Mouse (Mus musculus) myocyte (in vitro differentiated cells): ENCODE results near the gene Tfam. TPM values are rescaled to one million over a fixed set of nuclear protein-coding genes. Genes with fewer than 3 reads are reported as not detected.

ENCODE experiments used
- H3K27me3 ChIP-seq: one replicate; pipeline ENCODE4 v1.6.1; 2011; ENCODE audit not compliant: control insufficient read depth, insufficient read depth, insufficient read length
- H3K36me3 ChIP-seq: one replicate; pipeline ENCODE4 v1.6.1; 2011; ENCODE audit not compliant: control insufficient read depth, insufficient read depth
- H3K4me2 ChIP-seq: one replicate; pipeline ENCODE4 v1.6.1; 2011; ENCODE audit warnings: low read depth, control low read depth
- H3K4me3 ChIP-seq: one replicate; pipeline ENCODE4 v1.5.1; 2011; ENCODE audit warnings: mild to moderate bottlenecking, control low read depth, moderate library complexity
- H3K79me2 ChIP-seq: one replicate; pipeline ENCODE4 v1.6.1; 2011; ENCODE audit not compliant: control insufficient read depth, insufficient read depth
- H3ac ChIP-seq: one replicate; pipeline ENCODE4 v1.6.1; 2011; ENCODE audit not compliant: control insufficient read depth, insufficient read length
- CEBPB ChIP-seq: IDR thresholded peaks from 2 replicates; pipeline ENCODE4 v1.6.1; 2011; ENCODE audit warnings: mild to moderate bottlenecking, moderate library complexity; ENCODE audit not compliant: poor library complexity, insufficient read depth, severe bottlenecking
- E2F4 ChIP-seq: IDR thresholded peaks from one replicate; pipeline ENCODE4 v1.6.1; 2011; ENCODE audit warnings: mild to moderate bottlenecking, control low read depth, moderate library complexity; ENCODE audit not compliant: insufficient read depth
- MAX ChIP-seq: IDR thresholded peaks from one replicate; pipeline ENCODE4 v1.6.1; 2011; ENCODE audit warnings: low read depth, mild to moderate bottlenecking, control low read depth
- MYOD1 ChIP-seq, 3 experiments: IDR thresholded peaks; one replicate each; pipeline ENCODE4 v1.6.1; 2011; ENCODE audit warnings: control low read depth in 2 of 3, low read depth in 2 of 3, mild to moderate bottlenecking in 2 of 3, moderate library complexity in 1 of 3; ENCODE audit not compliant: insufficient read length in 2 of 3, control insufficient read depth in 1 of 3
- MYOG ChIP-seq, 3 experiments: IDR thresholded peaks; one replicate each; pipeline ENCODE4 v1.6.1; 2011; ENCODE audit warnings: control low read depth in 2 of 3, low read depth in 2 of 3, mild to moderate bottlenecking in 2 of 3; ENCODE audit not compliant: insufficient read length in 2 of 3, control insufficient read depth in 1 of 3, insufficient read depth in 1 of 3
- POLR2A ChIP-seq: IDR thresholded peaks from one replicate; pipeline ENCODE4 v1.6.1; 2011; ENCODE audit warnings: low read depth, mild to moderate bottlenecking, control low read depth, moderate library complexity; ENCODE audit not compliant: insufficient read length
- POLR2AphosphoS2 ChIP-seq: IDR thresholded peaks from one replicate; pipeline ENCODE4 v1.6.1; 2011; ENCODE audit warnings: low read depth, control low read depth; ENCODE audit not compliant: insufficient read length
- REST ChIP-seq: IDR thresholded peaks from one replicate; pipeline ENCODE4 v1.6.1; 2011; ENCODE audit warnings: mild to moderate bottlenecking, control low read depth, moderate library complexity; ENCODE audit not compliant: insufficient read depth, insufficient read length
- SRF ChIP-seq: IDR thresholded peaks from one replicate; pipeline ENCODE4 v1.6.1; 2011; ENCODE audit warnings: low read depth; ENCODE audit not compliant: control insufficient read depth, insufficient read length
- TCF12 ChIP-seq: IDR thresholded peaks from one replicate; pipeline ENCODE4 v1.6.1; 2011; ENCODE audit warnings: mild to moderate bottlenecking, control low read depth; ENCODE audit not compliant: poor library complexity, insufficient read depth, severe bottlenecking
- TCF3 ChIP-seq: IDR thresholded peaks from one replicate; pipeline ENCODE4 v1.6.1; 2011; ENCODE audit warnings: low read depth, control low read depth; ENCODE audit not compliant: insufficient read length
- USF1 ChIP-seq: IDR thresholded peaks from one replicate; pipeline ENCODE4 v1.6.1; 2011; ENCODE audit warnings: low read depth, mild to moderate bottlenecking, control low read depth, moderate library complexity
- polyA plus RNA-seq: library from polyadenylated mRNA; unstranded; fragments of >200 nt; fragmentation: generic; extraction: Trizol; gene quantifications from one replicate; pipeline ENCODE4 v1.2.1, GENCODE M21; 2012; ENCODE audit warnings: missing spikeins

Gene Tfam
- polyA plus RNA-seq, 1 experiment: 26.7 TPM

GRCm38 (mm10) chr10:71273008-71273739 is 35.1 kb upstream of the Tfam start:
- Histone ChIP-seq H3ac (no peak overlapping the region), H3K4me2 (no peak overlapping the region), H3K27me3 (no peaks in the 10 kb centered on the region), H3K79me2 (peaks cover 91% of the 10 kb centered on the region), H3K4me3 (no peak overlapping the region), H3K36me3 (no peaks in the 10 kb centered on the region)
- TF ChIP-seq TCF3 (no peak), CEBPB (no peak), POLR2AphosphoS2 (no peak), REST (no peak), MAX (no peak), TCF12 (no peak), USF1 (no peak), POLR2A (no peak), MYOD1 (IDR thresholded peaks at IDR 0.05; ENCODE audit: control insufficient read depth in 1 of 3, insufficient read length in 2 of 3, low read depth in 2 of 3) (no peak), MYOG (IDR thresholded peaks at IDR 0.05; ENCODE audit: control insufficient read depth in 1 of 3, insufficient read depth in 1 of 3, insufficient read length in 2 of 3, low read depth in 2 of 3) (no peak), SRF (no peak), E2F4 (no peak)

GRCm38 (mm10) chr10:71267973-71268372 is 29.9 kb upstream of the Tfam start:
- TF ChIP-seq CEBPB (no peak), E2F4 (no peak), SRF (no peak), POLR2A (no peak), REST (no peak)
- Histone ChIP-seq H3K79me2 (peaks cover 79% of the 10 kb centered on the region), H3ac (no peak overlapping the region), H3K4me3 (no peak overlapping the region), H3K36me3 (no peaks in the 10 kb centered on the region), H3K27me3 (no peaks in the 10 kb centered on the region), H3K4me2 (no peak overlapping the region)

GRCm38 (mm10) chr10:71267511-71267910 is 29.4 kb upstream of the Tfam start:
- Histone ChIP-seq H3K36me3 (peaks cover under 1% of the 10 kb centered on the region), H3K4me2 (no peak overlapping the region), H3K27me3 (no peaks in the 10 kb centered on the region), H3K79me2 (peaks cover 78% of the 10 kb centered on the region), H3K4me3 (no peak overlapping the region), H3ac (no peak overlapping the region)
- TF ChIP-seq POLR2AphosphoS2 (no peak), REST (no peak), SRF (no peak), MYOD1 (IDR thresholded peaks at IDR 0.05; ENCODE audit: control insufficient read depth in 1 of 3, insufficient read length in 2 of 3, low read depth in 2 of 3) (no peak), TCF12 (no peak), MYOG (IDR thresholded peaks at IDR 0.05; ENCODE audit: control insufficient read depth in 1 of 3, insufficient read depth in 1 of 3, insufficient read length in 2 of 3, low read depth in 2 of 3) (no peak), CEBPB (no peak), POLR2A (no peak), E2F4 (no peak), MAX (no peak), USF1 (no peak)

GRCm38 (mm10) chr10:71265067-71265466 is 27.0 kb upstream of the Tfam start:
- Histone ChIP-seq H3K27me3 (no peaks in the 10 kb centered on the region), H3K4me3 (no peak overlapping the region), H3K36me3 (peaks cover 14% of the 10 kb centered on the region), H3K79me2 (peaks cover 67% of the 10 kb centered on the region), H3ac (no peak overlapping the region), H3K4me2 (no peak overlapping the region)
- no peak for TF ChIP-seq MYOD1 (IDR thresholded peaks at IDR 0.05; ENCODE audit: control insufficient read depth in 1 of 3, insufficient read length in 2 of 3, low read depth in 2 of 3)
- TF ChIP-seq E2F4: no peak
- TF ChIP-seq REST: no peak
- no peak for TF ChIP-seq SRF
- TF ChIP-seq MAX: no peak

- H3K36me3 ChIP-seq: peaks cover 21% of the 10 kb centered on the region
- no peaks in the 10 kb centered on the region for H3K27me3 ChIP-seq
These were observed 23.6 kb upstream of the Tfam start for GRCm38 (mm10) chr10:71261637-71262036.

More at GRCm38 (mm10) chr10:71261637-71262036, 23.6 kb upstream of the Tfam start:
- TF ChIP-seq REST: no peak
- no peak for TF ChIP-seq TCF12
- no peak for TF ChIP-seq POLR2A
- no peak for TF ChIP-seq E2F4
- TF ChIP-seq MYOD1 (IDR thresholded peaks at IDR 0.05; ENCODE audit: control insufficient read depth in 1 of 3, insufficient read length in 2 of 3, low read depth in 2 of 3): no peak
- no peak for TF ChIP-seq MAX
- TF ChIP-seq CEBPB: no peak
- no peak for TF ChIP-seq USF1
- no peak overlapping the region for H3K4me3 ChIP-seq
- H3K4me2 ChIP-seq: no peak overlapping the region
- no peak overlapping the region for H3ac ChIP-seq
- peaks cover 36% of the 10 kb centered on the region for H3K79me2 ChIP-seq
